Mouse (Mus musculus) C2C12 (cell line): Measurements from ENCODE around the gene Kcnrg. TPM values are rescaled to one million over a fixed set of nuclear protein-coding genes. Genes with fewer than 3 reads are reported as not detected.

Experiments used
- H3K27me3 ChIP-seq: one replicate; pipeline ENCODE4 v1.6.1; 2011; ENCODE audit not compliant: control insufficient read depth, insufficient read depth, insufficient read length
- H3K36me3 ChIP-seq: one replicate; pipeline ENCODE4 v1.6.1; 2011; ENCODE audit not compliant: control insufficient read depth, insufficient read depth
- H3K4me3 ChIP-seq: one replicate; pipeline ENCODE4 v1.5.1; 2011; ENCODE audit warnings: mild to moderate bottlenecking, control low read depth; ENCODE audit not compliant: poor library complexity, insufficient read depth, severe bottlenecking
- H3K79me2 ChIP-seq: one replicate; pipeline ENCODE4 v1.6.1; 2011; ENCODE audit not compliant: control insufficient read depth, insufficient read depth
- H3K79me3 ChIP-seq: one replicate; pipeline ENCODE4 v1.6.1; 2011; ENCODE audit warnings: low read depth, control low read depth
- H3ac ChIP-seq: one replicate; pipeline ENCODE3; 2011; ENCODE audit warnings: low read depth; ENCODE audit not compliant: control insufficient read depth, insufficient read length
- CEBPB ChIP-seq: IDR thresholded peaks from one replicate; pipeline ENCODE4 v1.6.1; 2011; ENCODE audit warnings: low read depth, mild to moderate bottlenecking, control low read depth, moderate library complexity
- CTCF ChIP-seq: IDR thresholded peaks from one replicate; pipeline ENCODE4 v1.5.1; 2011; ENCODE audit not compliant: control insufficient read depth, insufficient read depth, insufficient read length
- FOSL1 ChIP-seq: IDR thresholded peaks from one replicate; pipeline ENCODE4 v1.8.0; 2011; ENCODE audit warnings: mild to moderate bottlenecking, low read length; ENCODE audit not compliant: poor library complexity, insufficient read depth, severe bottlenecking
- MAX ChIP-seq: IDR thresholded peaks from one replicate; pipeline ENCODE4 v1.6.1; 2011; ENCODE audit warnings: mild to moderate bottlenecking, control low read depth
- MYOD1 ChIP-seq: IDR thresholded peaks from one replicate; pipeline ENCODE4 v1.6.1; 2011; ENCODE audit warnings: low read depth; ENCODE audit not compliant: control insufficient read depth, insufficient read length
- MYOG ChIP-seq: IDR thresholded peaks from one replicate; pipeline ENCODE4 v1.6.1; 2011; ENCODE audit not compliant: control insufficient read depth, insufficient read length; ENCODE audit errors: extremely low read depth
- USF1 ChIP-seq: IDR thresholded peaks from one replicate; pipeline ENCODE4 v1.6.1; 2011; ENCODE audit warnings: low read depth, mild to moderate bottlenecking, control low read depth, moderate library complexity
- polyA plus RNA-seq: library from polyadenylated mRNA; unstranded; fragments of >200 nt; fragmentation: generic; extraction: Trizol; gene quantifications from one replicate; pipeline ENCODE4 v1.2.1, GENCODE M21; 2012; ENCODE audit warnings: missing spikeins

Kcnrg gene
- polyA plus RNA-seq, 1 experiment = 0.09 TPM

- H3K27me3 ChIP-seq = no peaks in the 10 kb centered on the region
- no peaks in the 10 kb centered on the region for H3K36me3 ChIP-seq
- TF ChIP-seq USF1 = no peak
- TF ChIP-seq FOSL1 = no peak
- TF ChIP-seq CEBPB = no peak
- TF ChIP-seq MAX = no peak
- TF ChIP-seq CTCF = no peak
- TF ChIP-seq MYOG = no peak
- H3ac ChIP-seq = no peak overlapping the region
- no peaks in the 10 kb centered on the region for H3K79me2 ChIP-seq
- H3K79me3 ChIP-seq = no peaks in the 10 kb centered on the region
- no peak overlapping the region for H3K4me3 ChIP-seq
These were observed 35.1 kb upstream of the Kcnrg start for GRCm38 (mm10) chr14:61572131-61572530.

GRCm38 (mm10) chr14:61575066-61575465 is 32.2 kb upstream of the Kcnrg start:
- H3K36me3 ChIP-seq = no peaks in the 10 kb centered on the region
- no peaks in the 10 kb centered on the region for H3K79me3 ChIP-seq
- H3ac ChIP-seq = no peak overlapping the region

GRCm38 (mm10) chr14:61575941-61576340 is 31.3 kb upstream of the Kcnrg start:
- H3K79me2 ChIP-seq = no peaks in the 10 kb centered on the region
- no peaks in the 10 kb centered on the region for H3K36me3 ChIP-seq
- no peaks in the 10 kb centered on the region for H3K27me3 ChIP-seq
- H3ac ChIP-seq = no peak overlapping the region
- no peaks in the 10 kb centered on the region for H3K79me3 ChIP-seq
- no peak overlapping the region for H3K4me3 ChIP-seq
- TF ChIP-seq MYOD1 (no peak), CTCF (no peak), FOSL1 (no peak), MYOG (no peak), MAX (no peak), CEBPB (no peak), USF1 (no peak)

More at GRCm38 (mm10) chr14:61575066-61575465, 32.2 kb upstream of the Kcnrg start:
- no peaks in the 10 kb centered on the region for H3K27me3 ChIP-seq
- H3K79me2 ChIP-seq = no peaks in the 10 kb centered on the region
- H3K4me3 ChIP-seq = no peak overlapping the region
- TF ChIP-seq MYOG = no peak
- TF ChIP-seq FOSL1 = no peak
- TF ChIP-seq MAX = no peak
- TF ChIP-seq MYOD1 = no peak

- Histone ChIP-seq H3K27me3 (no peaks in the 10 kb centered on the region), H3K36me3 (no peaks in the 10 kb centered on the region), H3K79me3 (no peaks in the 10 kb centered on the region), H3ac (no peak overlapping the region), H3K79me2 (no peaks in the 10 kb centered on the region), H3K4me3 (no peak overlapping the region)
- TF ChIP-seq MYOG = no peak
- no peak for TF ChIP-seq CEBPB
- TF ChIP-seq USF1 = no peak
- no peak for TF ChIP-seq CTCF
These were observed 17.8 kb upstream of the Kcnrg start for GRCm38 (mm10) chr14:61589288-61590065.

GRCm38 (mm10) chr14:61596719-61597426 is 10.4 kb upstream of the Kcnrg start:
- Histone ChIP-seq H3K36me3 (no peaks in the 10 kb centered on the region), H3K4me3 (no peak overlapping the region)
- TF ChIP-seq MYOG = no peak
- no peak for TF ChIP-seq MAX
- TF ChIP-seq MYOD1 = no peak
- TF ChIP-seq CEBPB = no peak
- no peak for TF ChIP-seq CTCF
- no peak for TF ChIP-seq FOSL1
- TF ChIP-seq USF1 = no peak

More at GRCm38 (mm10) chr14:61596719-61597426, 10.4 kb upstream of the Kcnrg start:
- Histone ChIP-seq H3K27me3 (no peaks in the 10 kb centered on the region), H3ac (no peak overlapping the region), H3K79me3 (no peaks in the 10 kb centered on the region), H3K79me2 (no peaks in the 10 kb centered on the region)
